Mouse (Mus musculus): ENCODE data around the gene Msi2.

Msi2 gene

GRCm38 (mm10) chr11:88443291-88443690 lies 275.0 kb downstream of the Msi2 start:
- no peak for DNase-seq (ENCODE audit: low read depth)

GRCm38 (mm10) chr11:88441871-88442740 lies 276.2 kb downstream of the Msi2 start:
- no peak for DNase-seq (ENCODE audit: low read depth)

- DNase-seq (ENCODE audit: low read depth) = no peak
These were observed 279.7 kb downstream of the Msi2 start for GRCm38 (mm10) chr11:88438659-88439058.

GRCm38 (mm10) chr11:88436596-88436995 lies 281.7 kb downstream of the Msi2 start:
- DNase-seq (ENCODE audit: low read depth) = no peak

- DNase-seq (ENCODE audit: low read depth) = no peak
These were observed 282.8 kb downstream of the Msi2 start for GRCm38 (mm10) chr11:88435543-88435942.

GRCm38 (mm10) chr11:88431363-88432269 lies 286.7 kb downstream of the Msi2 start:
- DNase-seq (ENCODE audit: low read depth) = no peak

GRCm38 (mm10) chr11:88430292-88430691 lies 288.0 kb downstream of the Msi2 start:
- DNase-seq (ENCODE audit: low read depth) = peak; percentile 86

- no peak for DNase-seq (ENCODE audit: low read depth)
These were observed 288.6 kb downstream of the Msi2 start for GRCm38 (mm10) chr11:88429680-88430079.

- DNase-seq (ENCODE audit: low read depth) = peak; percentile 86
These were observed 292.6 kb downstream of the Msi2 start for GRCm38 (mm10) chr11:88425631-88426101.

GRCm38 (mm10) chr11:88424034-88424767 lies 294.1 kb downstream of the Msi2 start:
- DNase-seq (ENCODE audit: low read depth) = no peak

GRCm38 (mm10) chr11:88421057-88421578 lies 297.2 kb downstream of the Msi2 start:
- DNase-seq (ENCODE audit: low read depth) = no peak

- DNase-seq (ENCODE audit: low read depth) = no peak
These were observed 298.5 kb downstream of the Msi2 start for GRCm38 (mm10) chr11:88419657-88420366.

- DNase-seq (ENCODE audit: low read depth) = no peak
These were observed 299.2 kb downstream of the Msi2 start for GRCm38 (mm10) chr11:88419064-88419463.

- DNase-seq (ENCODE audit: low read depth) = no peak
These were observed 304.0 kb downstream of the Msi2 start for GRCm38 (mm10) chr11:88414157-88414870.

- peak; percentile 66 for DNase-seq (ENCODE audit: low read depth)
These were observed 305.8 kb downstream of the Msi2 start for GRCm38 (mm10) chr11:88412423-88413094.

- no peak for DNase-seq (ENCODE audit: low read depth)
These were observed 310.0 kb downstream of the Msi2 start for GRCm38 (mm10) chr11:88408305-88408704.

GRCm38 (mm10) chr11:88406408-88406915 lies 311.9 kb downstream of the Msi2 start:
- no peak for DNase-seq (ENCODE audit: low read depth)

- DNase-seq (ENCODE audit: low read depth) = no peak
These were observed 313.3 kb downstream of the Msi2 start for GRCm38 (mm10) chr11:88404816-88405613.

GRCm38 (mm10) chr11:88404247-88404677 lies 314.1 kb downstream of the Msi2 start:
- no peak for DNase-seq (ENCODE audit: low read depth)
